Mouse (Mus musculus) midbrain, embryonic 11.5 days (tissue): ENCODE data around the gene Rpl19. TPM values are rescaled to one million over a fixed set of nuclear protein-coding genes. Genes with fewer than 3 reads are reported as not detected.

Source experiments
- ATAC-seq: fragments of 200-750 bp; cut with Nextera tagmentation; 2 replicates; pipeline ENCODE4 v1.8.0; 2017; ENCODE audit warnings: moderate TSS enrichment, moderate library complexity; ENCODE audit not compliant: low FRiP score
- DNase-seq: peaks from one replicate; pipeline ENCODE4 v3.0.0; 2015; ENCODE audit warnings: low spot score; ENCODE audit errors: missing footprints
- H3K27ac ChIP-seq: fragments of 300-500 bp; sonication (generic); 2 replicates; pipeline ENCODE4 v1.5.1; 2014; ENCODE audit warnings: low read depth, low read length
- H3K27me3 ChIP-seq: fragments of 300-500 bp; sonication (generic); 2 replicates; pipeline ENCODE4 v1.6.1; 2014; ENCODE audit warnings: mild to moderate bottlenecking, low read length, moderate library complexity, mixed read lengths; ENCODE audit not compliant: control insufficient read depth, insufficient read depth
- H3K36me3 ChIP-seq: fragments of 300-500 bp; sonication (generic); 2 replicates; pipeline ENCODE4 v1.6.1; 2014; ENCODE audit warnings: mild to moderate bottlenecking, low read length, moderate library complexity, mixed read lengths; ENCODE audit not compliant: control insufficient read depth, insufficient read depth
- H3K4me1 ChIP-seq: fragments of 300-500 bp; sonication (generic); 2 replicates; pipeline ENCODE4 v1.6.1; 2014; ENCODE audit warnings: low read length; ENCODE audit not compliant: control insufficient read depth, insufficient read depth
- H3K4me2 ChIP-seq: fragments of 300-500 bp; sonication (generic); 2 replicates; pipeline ENCODE4 v1.6.1; 2014; ENCODE audit warnings: mild to moderate bottlenecking, moderate library complexity
- H3K4me3 ChIP-seq: fragments of 300-500 bp; sonication (generic); 2 replicates; pipeline ENCODE4 v1.5.1; 2014; ENCODE audit warnings: low read depth, low read length
- H3K9ac ChIP-seq: fragments of 300-500 bp; sonication (generic); 2 replicates; pipeline ENCODE4 v1.6.1; 2014; ENCODE audit warnings: low read length
- H3K9me3 ChIP-seq: fragments of 300-500 bp; sonication (generic); 2 replicates; pipeline ENCODE4 v1.6.1; 2016; ENCODE audit warnings: low read length; ENCODE audit not compliant: control insufficient read depth
- WGBS: fragments of 180-500 bp; shearing (Covaris S2); extraction: QIAGEN DNeasy Blood & Tissue Kit; methylation state at CpG from one replicate; pipeline ENCODE4 v1.1.7; 2014; 5-methylcytosine and 5-hydroxymethylcytosine counted together
- microRNA-seq: library from miRNA; unstranded; fragments of <30 nt; microRNA quantifications from one replicate; pipeline ENCODE4, GENCODE M21; 2017
- polyA plus RNA-seq: library from polyadenylated mRNA; unstranded; fragments of >200 nt; fragmentation: Nextera tagmentation; extraction: Ambion mirVana; gene quantifications from 2 replicates; pipeline ENCODE4 v1.2.1, GENCODE M21; 2014

Gene Rpl19
- polyA plus RNA-seq, 1 experiment from 2014 or later = 991 TPM

GRCm38 (mm10) chr11:98061441-98061840 lies 34.9 kb downstream of the Rpl19 start:
- H3K27me3 ChIP-seq = no peaks in the 10 kb centered on the region
- H3K4me2 ChIP-seq = no peak overlapping the region
- ATAC-seq (no peak), DNase-seq (no peak)
- WGBS = 82% methylated on average over 3 of the region's 3 CpGs
- H3K9ac ChIP-seq = no peak overlapping the region
- no peak overlapping the region for H3K4me3 ChIP-seq
- no peaks in the 10 kb centered on the region for H3K9me3 ChIP-seq
- no peaks in the 10 kb centered on the region for H3K4me1 ChIP-seq
- H3K36me3 ChIP-seq = no peaks in the 10 kb centered on the region
- H3K27ac ChIP-seq = no peak overlapping the region

- no peak for DNase-seq
These were observed 35.5 kb downstream of the Rpl19 start for GRCm38 (mm10) chr11:98061904-98062562.

GRCm38 (mm10) chr11:98066201-98066600 lies 39.7 kb downstream of the Rpl19 start:
- WGBS = 92% methylated on average over 12 of the region's 12 CpGs
- Histone ChIP-seq H3K27me3 (no peaks in the 10 kb centered on the region), H3K4me1 (no peaks in the 10 kb centered on the region), H3K9me3 (no peaks in the 10 kb centered on the region), H3K36me3 (no peaks in the 10 kb centered on the region), H3K4me2 (no peak overlapping the region), H3K9ac (no peak overlapping the region), H3K27ac (no peak overlapping the region), H3K4me3 (no peak overlapping the region)
- DNase-seq (no peak), ATAC-seq (no peak)

More at GRCm38 (mm10) chr11:98061904-98062562, 35.5 kb downstream of the Rpl19 start:
- ATAC-seq = no peak
- no peaks in the 10 kb centered on the region for H3K27me3 ChIP-seq
- H3K4me2 ChIP-seq = no peak overlapping the region
- no peak overlapping the region for H3K9ac ChIP-seq
- H3K4me1 ChIP-seq = no peaks in the 10 kb centered on the region
- no peaks in the 10 kb centered on the region for H3K9me3 ChIP-seq
- no peak overlapping the region for H3K27ac ChIP-seq
- H3K36me3 ChIP-seq = no peaks in the 10 kb centered on the region
- 61% methylated on average over 6 of the region's 6 CpGs for WGBS
- no peak overlapping the region for H3K4me3 ChIP-seq

GRCm38 (mm10) chr11:98067255-98067654 lies 40.7 kb downstream of the Rpl19 start:
- H3K27ac ChIP-seq = no peak overlapping the region
- H3K9ac ChIP-seq = no peak overlapping the region
- no peaks in the 10 kb centered on the region for H3K9me3 ChIP-seq
- H3K4me2 ChIP-seq = no peak overlapping the region
- no peak for DNase-seq
- 95% methylated on average over 21 of the region's 21 CpGs for WGBS
- no peak for ATAC-seq
- H3K4me3 ChIP-seq = no peak overlapping the region
- no peaks in the 10 kb centered on the region for H3K27me3 ChIP-seq
- H3K4me1 ChIP-seq = no peaks in the 10 kb centered on the region
- no peaks in the 10 kb centered on the region for H3K36me3 ChIP-seq

GRCm38 (mm10) chr11:98073442-98073841 lies 46.9 kb downstream of the Rpl19 start:
- DNase-seq (no peak), ATAC-seq (no peak)
- Histone ChIP-seq H3K27me3 (no peaks in the 10 kb centered on the region), H3K36me3 (no peaks in the 10 kb centered on the region), H3K9me3 (no peaks in the 10 kb centered on the region), H3K27ac (no peak overlapping the region), H3K9ac (no peak overlapping the region), H3K4me2 (no peak overlapping the region), H3K4me3 (no peak overlapping the region), H3K4me1 (no peaks in the 10 kb centered on the region)
- 96% methylated on average over 4 of the region's 4 CpGs for WGBS

GRCm38 (mm10) chr11:98075195-98075808 lies 48.8 kb downstream of the Rpl19 start:
- H3K9ac ChIP-seq = no peak overlapping the region
- no peak overlapping the region for H3K27ac ChIP-seq
- WGBS = 17% methylated on average over 13 of the region's 13 CpGs
- H3K4me2 ChIP-seq = 0 out of 2 replicates have a peak overlapping the region, but pooled peaks have one; percentile 2
- H3K9me3 ChIP-seq = no peaks in the 10 kb centered on the region
- no peaks in the 10 kb centered on the region for H3K27me3 ChIP-seq
- DNase-seq (peak; percentile 99), ATAC-seq (peak; percentile 38; the same call in 1 of the 2 replicates)
- no peaks in the 10 kb centered on the region for H3K4me1 ChIP-seq
- no peaks in the 10 kb centered on the region for H3K36me3 ChIP-seq
- no peak overlapping the region for H3K4me3 ChIP-seq

GRCm38 (mm10) chr11:98077086-98077485 lies 50.6 kb downstream of the Rpl19 start:
- DNase-seq = no peak
- H3K36me3 ChIP-seq = no peaks in the 10 kb centered on the region
- WGBS = 80% methylated on average over 8 of the region's 8 CpGs
- no peak overlapping the region for H3K4me3 ChIP-seq
- H3K27me3 ChIP-seq = no peaks in the 10 kb centered on the region
- ATAC-seq = no peak
- H3K4me2 ChIP-seq = no peak overlapping the region
- H3K9me3 ChIP-seq = no peaks in the 10 kb centered on the region
- H3K27ac ChIP-seq = no peak overlapping the region
- H3K9ac ChIP-seq = no peak overlapping the region
- no peaks in the 10 kb centered on the region for H3K4me1 ChIP-seq

Small RNAs within 50 kb of the gene (microRNA-seq; reads per million reads assigned to microRNA genes)
- not detected for gene Gm27597

Other genes with a start within 250 kb of the Rpl19 start
- 441 and 443 TPM in 2 replicates for gene Rpl23, start 244.3 kb upstream of the Rpl19 start, polyA plus RNA-seq
- gene Lasp1, start 227.7 kb upstream of the Rpl19 start, polyA plus RNA-seq = 52.6 and 59.2 TPM in 2 replicates
- 14.7 and 17.3 TPM in 2 replicates for gene B230217C12Rik, start 185.9 kb upstream of the Rpl19 start, polyA plus RNA-seq
- gene Fbxo47, start 142.6 kb upstream of the Rpl19 start, polyA plus RNA-seq = 0.83 and 0.96 TPM in 2 replicates
- 0.14 TPM in 1 of 2 replicates, not detected in the other for gene Plxdc1, start 40.3 kb upstream of the Rpl19 start, polyA plus RNA-seq
- 6.7 and 8.9 TPM in 2 replicates for gene Arl5c, start 30.5 kb upstream of the Rpl19 start, polyA plus RNA-seq
- gene Cacnb1, start 3.7 kb upstream of the Rpl19 start, polyA plus RNA-seq = 9.7 and 10.3 TPM in 2 replicates
- 0.37 and 0.47 TPM in 2 replicates for gene Stac2, start 26.8 kb downstream of the Rpl19 start, polyA plus RNA-seq
- gene Fbxl20, start 123.7 kb downstream of the Rpl19 start, polyA plus RNA-seq = 23.4 and 24.9 TPM in 2 replicates
- 78.4 and 80.5 TPM in 2 replicates for gene Med1, start 166.6 kb downstream of the Rpl19 start, polyA plus RNA-seq
- gene Cdk12, start 176.3 kb downstream of the Rpl19 start, polyA plus RNA-seq = 11.1 and 12.1 TPM in 2 replicates